Mouse (Mus musculus) cerebellum, adult 2 months (tissue): ENCODE results near the gene Slc12a7.

Experiments used
- CTCF ChIP-seq: fragments of 200-500 bp; IDR thresholded peaks from 2 replicates; pipeline ENCODE4 v1.5.1; 2011; ENCODE audit warnings: low read depth, mild to moderate bottlenecking, control low read depth, low read length, moderate library complexity, borderline replicate concordance; ENCODE audit not compliant: insufficient read depth
- POLR2A ChIP-seq: fragments of 200-500 bp; IDR thresholded peaks from 2 replicates; pipeline ENCODE4 v1.6.1; 2011; ENCODE audit warnings: low read length, control low read depth, borderline replicate concordance; ENCODE audit not compliant: insufficient read depth

- no peak for TF ChIP-seq CTCF
- TF ChIP-seq POLR2A: no peak
Observed at GRCm38 (mm10) chr13:73751284-73751683, 18.4 kb downstream of the Slc12a7 start.
